Mouse (Mus musculus): ENCODE measurements at regions not wholly inside any gene's neighbourhood (a gene's known extent, or its start where the extent isn't known, plus 50 kb on each side); places are given as distances from the start of the nearest gene placed in this dataset.
"Not testable (repeated sequence)": the region's sequence is repeated elsewhere in the genome, so short reads cannot be mapped to it uniquely, and the experiment has no call there.

DNA sequence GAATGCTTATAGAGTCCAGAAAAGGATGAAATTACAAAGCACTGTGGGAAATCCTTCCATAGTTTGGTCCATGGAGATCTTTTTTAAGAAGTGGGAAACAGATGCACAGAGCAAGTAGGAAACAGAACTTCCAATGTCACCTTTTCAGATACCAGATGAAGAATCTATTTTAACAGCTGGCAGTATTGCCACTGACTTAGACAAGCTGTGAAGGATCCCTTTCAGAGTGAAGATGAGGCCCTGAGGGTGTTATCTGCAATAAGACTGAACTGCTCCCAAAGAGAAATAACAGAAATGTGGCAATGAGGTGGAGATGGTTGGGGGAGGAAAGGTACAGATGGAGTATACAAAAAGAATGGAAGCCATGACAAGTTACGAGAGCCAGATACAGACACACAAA lies 97.2 kb upstream of the Immp2l start:
- WGBS, result 100% methylated on average over 1 of the region's 1 CpGs
- H3K36me3 ChIP-seq (ENCODE audit: control insufficient read depth, insufficient read depth, low read length), result no peaks in the 10 kb centered on the region
- no peaks in the 10 kb centered on the region for H3K27me3 ChIP-seq (replicated peaks; ENCODE audit: control insufficient read depth, insufficient read depth, low read length)
- no peak for DNase-seq
- no peak overlapping the region for H3K4me3 ChIP-seq (ENCODE audit: insufficient read depth, low read depth, low read length)
- TF ChIP-seq POLR2A (IDR thresholded peaks at IDR 0.05; ENCODE audit: low read depth, low read length) (no peak), CTCF (conservative IDR thresholded peaks at IDR 0.05; ENCODE audit: insufficient read depth, insufficient read length, low read depth, low read length) (no peak)
- no peaks in the 10 kb centered on the region for H3K4me1 ChIP-seq (ENCODE audit: control insufficient read depth, insufficient read depth, low read length)
- no peak overlapping the region for H3K27ac ChIP-seq (ENCODE audit: insufficient read depth, low read depth, low read length)

DNA sequence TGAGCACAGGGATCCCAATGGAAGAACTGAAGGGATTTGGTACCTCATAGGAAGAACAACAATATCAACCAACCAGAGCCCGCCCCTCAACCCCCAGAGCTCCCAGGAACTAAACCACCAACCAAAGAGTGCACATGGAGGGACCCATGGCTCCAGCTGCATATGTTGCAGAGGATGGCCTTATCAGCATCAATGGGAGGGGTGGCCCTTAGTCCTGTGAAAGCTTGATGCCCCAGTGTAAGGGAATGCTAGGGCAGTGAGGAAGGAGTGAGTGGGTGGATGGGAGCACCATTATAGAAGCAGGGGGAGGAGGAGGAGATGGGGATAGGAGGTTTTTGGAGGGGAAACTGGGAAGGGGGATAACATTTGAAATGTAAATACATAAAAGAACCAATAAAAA lies 94.5 kb upstream of the Immp2l start:
- not testable (repeated sequence) for H3K27me3 ChIP-seq (replicated peaks; ENCODE audit: control insufficient read depth, insufficient read depth, low read length); H3K27ac ChIP-seq (ENCODE audit: insufficient read depth, low read depth, low read length); DNase-seq; H3K4me1 ChIP-seq (ENCODE audit: control insufficient read depth, insufficient read depth, low read length); H3K4me3 ChIP-seq (ENCODE audit: insufficient read depth, low read depth, low read length); H3K36me3 ChIP-seq (ENCODE audit: control insufficient read depth, insufficient read depth, low read length)
- 86% methylated on average over 1 of the region's 1 CpGs for WGBS

- Histone ChIP-seq H3K4me1 (ENCODE audit: control insufficient read depth, insufficient read depth, low read length) (no peaks in the 10 kb centered on the region), H3K4me3 (ENCODE audit: insufficient read depth, low read depth, low read length) (no peak overlapping the region), H3K27me3 (replicated peaks; ENCODE audit: control insufficient read depth, insufficient read depth, low read length) (no peaks in the 10 kb centered on the region), H3K27ac (ENCODE audit: insufficient read depth, low read depth, low read length) (no peak overlapping the region), H3K36me3 (ENCODE audit: control insufficient read depth, insufficient read depth, low read length) (no peaks in the 10 kb centered on the region)
- 80% methylated on average over 2 of the region's 2 CpGs for whole genome bisulfite sequencing
- DNase-seq, result no peak
- TF ChIP-seq POLR2A (IDR thresholded peaks at IDR 0.05; ENCODE audit: low read depth, low read length), result no peak
- no peak for TF ChIP-seq CTCF (conservative IDR thresholded peaks at IDR 0.05; ENCODE audit: insufficient read depth, insufficient read length, low read depth, low read length)
Measured at GRCm38 (mm10) chr12:40935098-40935759, 88.7 kb upstream of the Immp2l start.

DNA sequence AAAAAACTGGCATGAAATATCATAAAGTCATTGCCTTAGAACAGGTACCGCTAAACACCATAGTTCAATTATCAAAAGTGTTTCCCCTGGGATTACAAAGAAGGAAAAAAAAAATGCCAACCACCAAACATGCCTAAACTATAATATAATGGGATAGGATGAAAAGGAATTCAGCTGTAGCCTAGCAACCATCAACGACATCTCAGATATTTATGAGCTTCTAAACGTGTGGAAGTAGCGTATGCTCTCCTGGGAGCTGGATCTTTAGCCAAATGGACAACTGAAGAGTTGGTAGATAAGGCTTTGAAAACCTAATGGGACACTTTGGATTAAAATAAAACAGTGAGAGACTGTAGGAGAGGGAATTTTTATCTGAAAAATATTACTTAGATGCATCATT lies 86.9 kb upstream of the Immp2l start:
- no peak overlapping the region for H3K4me3 ChIP-seq (ENCODE audit: insufficient read depth, low read depth, low read length)
- no peak for TF ChIP-seq POLR2A (IDR thresholded peaks at IDR 0.05; ENCODE audit: low read depth, low read length)
- TF ChIP-seq CTCF (conservative IDR thresholded peaks at IDR 0.05; ENCODE audit: insufficient read depth, insufficient read length, low read depth, low read length), result no peak
- H3K4me1 ChIP-seq (ENCODE audit: control insufficient read depth, insufficient read depth, low read length), result no peaks in the 10 kb centered on the region
- no peaks in the 10 kb centered on the region for H3K27me3 ChIP-seq (replicated peaks; ENCODE audit: control insufficient read depth, insufficient read depth, low read length)
- 64% methylated on average over 4 of the region's 4 CpGs for WGBS
- no peak overlapping the region for H3K27ac ChIP-seq (ENCODE audit: insufficient read depth, low read depth, low read length)
- no peak for DNase-seq
- no peaks in the 10 kb centered on the region for H3K36me3 ChIP-seq (ENCODE audit: control insufficient read depth, insufficient read depth, low read length)

DNA sequence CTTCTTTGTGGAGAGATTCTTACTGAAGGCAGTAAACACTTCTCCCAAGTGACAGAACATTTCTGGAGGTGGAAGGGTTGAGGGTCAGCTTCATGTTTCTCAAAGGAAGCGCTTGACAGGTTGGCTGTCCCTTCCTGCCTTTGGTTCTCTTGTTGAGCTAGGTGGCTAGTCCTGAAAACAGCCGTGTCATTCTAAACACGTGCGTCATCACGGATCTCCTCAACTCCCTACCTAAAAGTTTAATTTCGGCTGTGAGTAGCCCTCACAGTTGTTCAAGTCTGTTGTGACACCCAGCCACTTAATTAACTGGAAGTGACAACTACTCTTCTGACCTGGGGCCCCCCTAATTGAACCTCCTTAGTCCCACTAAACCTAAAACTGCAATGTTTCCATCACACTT lies 77.0 kb upstream of the Immp2l start:
- no peak overlapping the region for H3K4me3 ChIP-seq (ENCODE audit: insufficient read depth, low read depth, low read length)
- no peak overlapping the region for H3K27ac ChIP-seq (ENCODE audit: insufficient read depth, low read depth, low read length)
- WGBS, result 38% methylated on average over 6 of the region's 6 CpGs
- no peaks in the 10 kb centered on the region for H3K27me3 ChIP-seq (replicated peaks; ENCODE audit: control insufficient read depth, insufficient read depth, low read length)
- TF ChIP-seq POLR2A (IDR thresholded peaks at IDR 0.05; ENCODE audit: low read depth, low read length) (no peak), CTCF (conservative IDR thresholded peaks at IDR 0.05; ENCODE audit: insufficient read depth, insufficient read length, low read depth, low read length) (no peak)
- DNase-seq, result no peak
- no peaks in the 10 kb centered on the region for H3K4me1 ChIP-seq (ENCODE audit: control insufficient read depth, insufficient read depth, low read length)
- no peaks in the 10 kb centered on the region for H3K36me3 ChIP-seq (ENCODE audit: control insufficient read depth, insufficient read depth, low read length)

- H3K27ac ChIP-seq (ENCODE audit: insufficient read depth, low read depth, low read length), result no peak overlapping the region
- TF ChIP-seq POLR2A (IDR thresholded peaks at IDR 0.05; ENCODE audit: low read depth, low read length), result no peak
- no peak for TF ChIP-seq CTCF (conservative IDR thresholded peaks at IDR 0.05; ENCODE audit: insufficient read depth, insufficient read length, low read depth, low read length)
- no peak overlapping the region for H3K4me3 ChIP-seq (ENCODE audit: insufficient read depth, low read depth, low read length)
- no peaks in the 10 kb centered on the region for H3K36me3 ChIP-seq (ENCODE audit: control insufficient read depth, insufficient read depth, low read length)
- DNase-seq, result no peak
- 88% methylated on average over 3 of the region's 3 CpGs for WGBS
- no peaks in the 10 kb centered on the region for H3K27me3 ChIP-seq (replicated peaks; ENCODE audit: control insufficient read depth, insufficient read depth, low read length)
- no peaks in the 10 kb centered on the region for H3K4me1 ChIP-seq (ENCODE audit: control insufficient read depth, insufficient read depth, low read length)
Measured at GRCm38 (mm10) chr12:40949580-40949979, 74.3 kb upstream of the Immp2l start.

- Histone ChIP-seq H3K4me3 (ENCODE audit: insufficient read depth, low read depth, low read length) (no peak overlapping the region), H3K27me3 (replicated peaks; ENCODE audit: control insufficient read depth, insufficient read depth, low read length) (no peaks in the 10 kb centered on the region), H3K4me1 (ENCODE audit: control insufficient read depth, insufficient read depth, low read length) (no peaks in the 10 kb centered on the region), H3K36me3 (ENCODE audit: control insufficient read depth, insufficient read depth, low read length) (no peaks in the 10 kb centered on the region), H3K27ac (ENCODE audit: insufficient read depth, low read depth, low read length) (no peak overlapping the region)
- DNase-seq, result no peak
- TF ChIP-seq POLR2A (IDR thresholded peaks at IDR 0.05; ENCODE audit: low read depth, low read length) (no peak), CTCF (conservative IDR thresholded peaks at IDR 0.05; ENCODE audit: insufficient read depth, insufficient read length, low read depth, low read length) (no peak)
- WGBS, result 61% methylated on average over 3 of the region's 3 CpGs
Measured at GRCm38 (mm10) chr12:40958536-40958935, 65.4 kb upstream of the Immp2l start.

- H3K36me3 ChIP-seq (ENCODE audit: control insufficient read depth, insufficient read depth, low read length), result no peaks in the 10 kb centered on the region
- DNase-seq, result no peak
- H3K27me3 ChIP-seq (replicated peaks; ENCODE audit: control insufficient read depth, insufficient read depth, low read length), result no peaks in the 10 kb centered on the region
- 74% methylated on average over 2 of the region's 2 CpGs for WGBS
- TF ChIP-seq POLR2A (IDR thresholded peaks at IDR 0.05; ENCODE audit: low read depth, low read length), result no peak
- no peak for TF ChIP-seq CTCF (conservative IDR thresholded peaks at IDR 0.05; ENCODE audit: insufficient read depth, insufficient read length, low read depth, low read length)
- H3K4me1 ChIP-seq (ENCODE audit: control insufficient read depth, insufficient read depth, low read length), result no peaks in the 10 kb centered on the region
- no peak overlapping the region for H3K27ac ChIP-seq (ENCODE audit: insufficient read depth, low read depth, low read length)
- H3K4me3 ChIP-seq (ENCODE audit: insufficient read depth, low read depth, low read length), result no peak overlapping the region
Measured at GRCm38 (mm10) chr12:40964996-40965395, 58.9 kb upstream of the Immp2l start.

Data from kidney, adult 2 months (tissue).